Mouse (Mus musculus): ENCODE measurements at regions not wholly inside any gene's neighbourhood (a gene's known extent, or its start where the extent isn't known, plus 50 kb on each side); places are given as distances from the start of the nearest gene placed in this dataset.

DNA sequence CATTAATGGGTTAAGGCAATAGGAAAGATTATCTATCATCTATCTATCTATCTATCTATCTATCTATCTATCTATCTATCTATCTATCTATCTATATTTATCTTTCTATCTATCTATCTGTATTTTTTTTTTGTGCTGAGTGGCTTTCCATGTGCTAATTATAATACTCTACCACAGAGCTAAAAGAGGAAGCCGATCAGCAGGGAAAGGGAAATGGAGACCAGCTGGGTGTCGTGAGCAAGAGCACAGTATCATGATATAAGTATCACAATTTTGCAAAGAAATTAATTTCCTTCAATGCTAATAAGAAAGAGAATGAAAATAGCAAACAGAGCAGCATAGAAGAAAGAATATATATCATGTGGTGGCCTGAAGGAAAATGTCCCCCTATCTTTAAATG, 69.6 kb downstream of the Cldn1 start:
- no peak for ATAC-seq (replicated peaks; ENCODE audit: low FRiP score)
- H3K9ac ChIP-seq (ENCODE audit: low read depth, low read length): no peak overlapping the region
- no peaks in the 10 kb centered on the region for H3K9me3 ChIP-seq (ENCODE audit: control insufficient read depth, low read length)
- no peaks in the 10 kb centered on the region for H3K4me1 ChIP-seq (replicated peaks; ENCODE audit: control insufficient read depth, insufficient read depth, low read length)
- no peaks in the 10 kb centered on the region for H3K36me3 ChIP-seq (ENCODE audit: control insufficient read depth, insufficient read depth, low read length)
- 58% methylated on average over 2 of the region's 2 CpGs for WGBS
- no peak for DNase-seq (ENCODE audit: low spot score)
- no peak overlapping the region for H3K27ac ChIP-seq (ENCODE audit: low read depth, low read length)
- H3K27me3 ChIP-seq (replicated peaks; ENCODE audit: control insufficient read depth, insufficient read depth, low read length): no peaks in the 10 kb centered on the region
- no peak overlapping the region for H3K4me2 ChIP-seq
- no peak overlapping the region for H3K4me3 ChIP-seq (ENCODE audit: low read depth, low read length)

DNA sequence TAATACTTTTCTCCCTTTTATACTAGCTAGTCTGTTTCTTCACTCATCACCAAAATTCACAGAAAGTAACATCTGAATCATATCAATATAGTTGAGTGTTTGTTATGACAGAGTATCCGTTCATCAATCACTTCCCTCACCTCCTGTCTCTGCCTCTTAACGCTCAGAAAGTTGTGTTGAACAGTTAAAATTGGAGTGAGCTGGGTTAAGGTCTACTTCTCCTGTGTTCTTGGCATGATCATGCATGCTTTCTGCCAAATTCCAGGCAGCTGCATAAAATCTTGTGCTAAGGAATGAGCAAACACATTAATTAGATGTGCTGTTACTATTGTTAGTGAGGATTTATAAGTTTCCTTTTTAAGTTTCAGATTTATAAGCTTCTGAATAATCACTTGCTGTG, 79.9 kb downstream of the Cldn1 start:
- no peak overlapping the region for H3K9ac ChIP-seq (ENCODE audit: low read depth, low read length)
- no peak overlapping the region for H3K4me2 ChIP-seq
- ATAC-seq (replicated peaks; ENCODE audit: low FRiP score) (no peak), DNase-seq (ENCODE audit: low spot score) (no peak)
- H3K27me3 ChIP-seq (replicated peaks; ENCODE audit: control insufficient read depth, insufficient read depth, low read length): no peaks in the 10 kb centered on the region
- H3K27ac ChIP-seq (ENCODE audit: low read depth, low read length): no peak overlapping the region
- no peaks in the 10 kb centered on the region for H3K9me3 ChIP-seq (ENCODE audit: control insufficient read depth, low read length)
- 65% methylated on average over 2 of the region's 2 CpGs for WGBS
- H3K36me3 ChIP-seq (ENCODE audit: control insufficient read depth, insufficient read depth, low read length): no peaks in the 10 kb centered on the region
- no peak overlapping the region for H3K4me3 ChIP-seq (ENCODE audit: low read depth, low read length)
- H3K4me1 ChIP-seq (replicated peaks; ENCODE audit: control insufficient read depth, insufficient read depth, low read length): no peaks in the 10 kb centered on the region

DNA sequence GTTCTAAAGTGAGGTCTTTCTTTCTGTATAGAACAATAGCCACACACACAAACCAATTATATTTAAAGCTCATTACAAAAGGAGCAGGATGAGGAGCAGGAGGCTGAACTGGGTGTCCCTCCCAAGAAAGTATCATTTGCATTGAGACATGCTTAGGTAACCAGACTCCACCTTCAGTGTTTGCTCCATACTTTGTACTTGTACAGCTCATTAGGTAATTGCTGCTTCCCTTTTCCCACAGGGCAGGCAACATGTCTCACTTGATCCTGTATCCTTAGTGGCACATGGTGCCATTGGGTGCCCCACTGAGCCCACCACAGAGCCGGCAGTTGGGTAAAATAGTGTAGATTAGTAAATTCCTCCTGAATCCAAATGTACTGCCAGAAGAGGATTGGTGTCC, 86.0 kb downstream of the Cldn1 start:
- Histone ChIP-seq H3K9ac (ENCODE audit: low read depth, low read length) (no peak overlapping the region), H3K27ac (ENCODE audit: low read depth, low read length) (no peak overlapping the region), H3K9me3 (ENCODE audit: control insufficient read depth, low read length) (no peaks in the 10 kb centered on the region), H3K27me3 (replicated peaks; ENCODE audit: control insufficient read depth, insufficient read depth, low read length) (no peaks in the 10 kb centered on the region), H3K36me3 (ENCODE audit: control insufficient read depth, insufficient read depth, low read length) (no peaks in the 10 kb centered on the region), H3K4me2 (no peak overlapping the region), H3K4me3 (ENCODE audit: low read depth, low read length) (no peak overlapping the region), H3K4me1 (replicated peaks; ENCODE audit: control insufficient read depth, insufficient read depth, low read length) (no peaks in the 10 kb centered on the region)
- WGBS: 83% methylated on average over 1 of the region's 1 CpGs
- DNase-seq (ENCODE audit: low spot score) (no peak), ATAC-seq (replicated peaks; ENCODE audit: low FRiP score) (no peak)

DNA sequence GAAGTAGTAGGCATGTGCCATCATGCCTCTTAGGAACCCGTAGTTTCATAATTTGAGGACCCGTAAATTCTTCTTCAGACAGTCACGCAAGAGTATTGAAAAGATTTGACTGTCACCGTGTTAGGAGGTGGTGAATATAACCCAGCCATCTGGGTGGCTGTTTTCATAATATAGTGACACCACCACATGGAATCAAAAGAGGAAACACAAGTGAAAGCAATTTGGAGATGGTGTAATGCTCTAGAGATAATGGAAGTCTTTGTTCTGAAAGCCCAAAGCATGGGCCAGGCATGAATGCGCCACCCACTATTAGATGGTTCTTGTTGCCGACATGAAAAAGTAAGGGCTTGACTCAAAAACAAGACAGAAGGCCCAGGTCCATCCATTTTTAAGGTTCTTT, 86.9 kb downstream of the Cldn1 start:
- Histone ChIP-seq H3K4me3 (ENCODE audit: low read depth, low read length) (no peak overlapping the region), H3K9ac (ENCODE audit: low read depth, low read length) (no peak overlapping the region), H3K4me1 (replicated peaks; ENCODE audit: control insufficient read depth, insufficient read depth, low read length) (no peaks in the 10 kb centered on the region), H3K27me3 (replicated peaks; ENCODE audit: control insufficient read depth, insufficient read depth, low read length) (no peaks in the 10 kb centered on the region), H3K4me2 (no peak overlapping the region), H3K9me3 (ENCODE audit: control insufficient read depth, low read length) (no peaks in the 10 kb centered on the region), H3K27ac (ENCODE audit: low read depth, low read length) (no peak overlapping the region), H3K36me3 (ENCODE audit: control insufficient read depth, insufficient read depth, low read length) (no peaks in the 10 kb centered on the region)
- 90% methylated on average over 6 of the region's 6 CpGs for WGBS
- ATAC-seq (replicated peaks; ENCODE audit: low FRiP score) (no peak), DNase-seq (ENCODE audit: low spot score) (no peak)

DNA sequence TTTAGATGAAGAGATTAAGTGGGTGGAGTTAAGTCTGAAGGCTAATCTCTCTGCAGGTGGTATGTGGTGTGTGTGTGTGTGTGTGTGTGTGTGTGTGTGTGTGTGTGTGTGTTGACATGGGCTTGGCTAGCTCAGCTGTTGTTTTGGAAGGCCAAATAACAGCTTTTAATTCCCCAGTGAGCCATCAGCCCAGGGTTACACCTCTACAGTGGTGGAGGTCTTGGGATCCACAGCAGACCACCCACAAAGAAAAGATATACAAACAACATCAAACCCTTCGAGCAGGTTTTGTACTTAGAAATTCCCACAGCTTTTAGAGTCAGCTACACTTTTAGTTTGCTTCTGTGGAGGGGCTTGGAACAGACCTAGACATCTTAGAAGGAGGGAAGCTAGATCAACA, 89.2 kb downstream of the Cldn1 start:
- Histone ChIP-seq H3K4me2 (no peak overlapping the region), H3K4me3 (ENCODE audit: low read depth, low read length) (no peak overlapping the region), H3K9ac (ENCODE audit: low read depth, low read length) (no peak overlapping the region), H3K36me3 (ENCODE audit: control insufficient read depth, insufficient read depth, low read length) (no peaks in the 10 kb centered on the region), H3K4me1 (replicated peaks; ENCODE audit: control insufficient read depth, insufficient read depth, low read length) (no peaks in the 10 kb centered on the region), H3K27me3 (replicated peaks; ENCODE audit: control insufficient read depth, insufficient read depth, low read length) (no peaks in the 10 kb centered on the region), H3K27ac (ENCODE audit: low read depth, low read length) (no peak overlapping the region), H3K9me3 (ENCODE audit: control insufficient read depth, low read length) (no peaks in the 10 kb centered on the region)
- no peak for DNase-seq (ENCODE audit: low spot score)
- no peak for ATAC-seq (replicated peaks; ENCODE audit: low FRiP score)
- WGBS: 27% methylated on average over 1 of the region's 1 CpGs

DNA sequence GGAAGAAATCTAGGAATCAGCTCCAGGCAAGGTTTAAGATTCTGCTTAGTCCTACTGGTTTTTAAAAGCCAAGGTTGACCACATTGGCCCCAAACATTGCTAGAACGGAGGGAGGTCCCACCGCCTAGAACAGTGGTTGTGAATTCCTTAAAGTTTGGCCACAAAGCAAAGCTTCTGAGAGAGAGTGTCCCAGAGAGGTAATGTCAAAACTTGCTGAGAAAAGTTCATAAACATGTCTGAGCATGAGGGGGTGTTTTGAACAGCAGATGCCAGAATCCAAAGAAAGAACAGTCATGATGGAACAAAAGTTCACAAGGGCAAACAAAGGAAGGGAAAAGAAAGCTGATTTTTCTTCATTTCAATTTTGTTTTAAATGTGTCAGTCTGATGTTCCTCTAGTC, 90.1 kb downstream of the Cldn1 start:
- Histone ChIP-seq H3K9ac (ENCODE audit: low read depth, low read length) (no peak overlapping the region), H3K4me2 (no peak overlapping the region), H3K36me3 (ENCODE audit: control insufficient read depth, insufficient read depth, low read length) (no peaks in the 10 kb centered on the region), H3K27me3 (replicated peaks; ENCODE audit: control insufficient read depth, insufficient read depth, low read length) (no peaks in the 10 kb centered on the region), H3K4me3 (ENCODE audit: low read depth, low read length) (no peak overlapping the region), H3K4me1 (replicated peaks; ENCODE audit: control insufficient read depth, insufficient read depth, low read length) (no peaks in the 10 kb centered on the region), H3K9me3 (ENCODE audit: control insufficient read depth, low read length) (no peaks in the 10 kb centered on the region), H3K27ac (ENCODE audit: low read depth, low read length) (no peak overlapping the region)
- WGBS: 84% methylated on average over 2 of the region's 2 CpGs
- DNase-seq (ENCODE audit: low spot score) (no peak), ATAC-seq (replicated peaks; ENCODE audit: low FRiP score) (no peak)

DNA sequence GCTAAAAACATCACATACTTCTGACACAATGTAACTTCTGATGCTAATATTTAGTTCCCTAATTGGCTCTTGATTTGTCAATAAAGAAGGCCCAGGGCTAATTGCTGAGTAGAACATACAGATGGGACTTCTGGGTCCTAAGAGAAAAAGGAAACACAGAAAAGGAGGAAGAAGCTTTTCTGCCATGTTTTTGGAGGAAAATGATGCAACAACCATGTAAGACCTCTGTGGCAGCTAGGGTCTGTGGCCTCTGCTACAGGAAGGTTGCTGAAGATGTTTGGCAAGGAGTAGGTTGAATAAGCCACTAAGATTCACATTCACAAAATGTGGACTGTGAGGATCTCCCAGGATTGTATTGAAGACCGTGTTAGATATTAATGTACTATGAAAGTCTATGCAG, 94.9 kb downstream of the Cldn1 start:
- Histone ChIP-seq H3K4me1 (replicated peaks; ENCODE audit: control insufficient read depth, insufficient read depth, low read length) (no peaks in the 10 kb centered on the region), H3K36me3 (ENCODE audit: control insufficient read depth, insufficient read depth, low read length) (no peaks in the 10 kb centered on the region), H3K27me3 (replicated peaks; ENCODE audit: control insufficient read depth, insufficient read depth, low read length) (no peaks in the 10 kb centered on the region), H3K9ac (ENCODE audit: low read depth, low read length) (no peak overlapping the region), H3K4me2 (no peak overlapping the region), H3K9me3 (ENCODE audit: control insufficient read depth, low read length) (no peaks in the 10 kb centered on the region), H3K4me3 (ENCODE audit: low read depth, low read length) (no peak overlapping the region), H3K27ac (ENCODE audit: low read depth, low read length) (no peak overlapping the region)
- WGBS: 77% methylated on average over 1 of the region's 1 CpGs
- no peak for ATAC-seq (replicated peaks; ENCODE audit: low FRiP score)
- DNase-seq (ENCODE audit: low spot score): no peak

DNA sequence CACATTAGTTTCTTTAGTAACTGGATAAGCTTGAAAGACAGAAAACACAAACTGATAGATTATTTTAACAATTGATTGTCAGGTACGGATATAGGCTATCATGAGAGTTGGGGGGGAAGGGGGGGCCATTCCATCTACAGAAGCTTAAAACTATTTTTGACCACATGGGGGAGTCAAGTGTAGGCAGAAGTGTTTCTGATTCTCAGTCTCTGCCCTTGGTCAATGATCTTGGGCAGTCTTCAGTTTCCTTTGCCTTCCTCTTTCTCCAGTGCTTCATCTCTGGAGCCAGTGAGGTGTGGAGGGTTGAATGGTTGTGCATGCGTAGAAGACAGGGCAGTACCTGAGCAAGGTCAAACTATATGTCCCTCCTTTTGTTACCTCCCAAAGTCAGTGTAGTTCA, 118.8 kb downstream of the Cldn1 start:
- no peak overlapping the region for H3K27ac ChIP-seq (ENCODE audit: low read depth, low read length)
- no peaks in the 10 kb centered on the region for H3K9me3 ChIP-seq (ENCODE audit: control insufficient read depth, low read length)
- WGBS: 55% methylated on average over 2 of the region's 2 CpGs
- H3K4me3 ChIP-seq (ENCODE audit: low read depth, low read length): no peak overlapping the region
- no peaks in the 10 kb centered on the region for H3K36me3 ChIP-seq (ENCODE audit: control insufficient read depth, insufficient read depth, low read length)
- H3K4me1 ChIP-seq (replicated peaks; ENCODE audit: control insufficient read depth, insufficient read depth, low read length): no peaks in the 10 kb centered on the region
- H3K27me3 ChIP-seq (replicated peaks; ENCODE audit: control insufficient read depth, insufficient read depth, low read length): no peaks in the 10 kb centered on the region
- H3K9ac ChIP-seq (ENCODE audit: low read depth, low read length): no peak overlapping the region
- ATAC-seq (replicated peaks; ENCODE audit: low FRiP score) (no peak), DNase-seq (ENCODE audit: low spot score) (no peak)
- H3K4me2 ChIP-seq: no peak overlapping the region

DNA sequence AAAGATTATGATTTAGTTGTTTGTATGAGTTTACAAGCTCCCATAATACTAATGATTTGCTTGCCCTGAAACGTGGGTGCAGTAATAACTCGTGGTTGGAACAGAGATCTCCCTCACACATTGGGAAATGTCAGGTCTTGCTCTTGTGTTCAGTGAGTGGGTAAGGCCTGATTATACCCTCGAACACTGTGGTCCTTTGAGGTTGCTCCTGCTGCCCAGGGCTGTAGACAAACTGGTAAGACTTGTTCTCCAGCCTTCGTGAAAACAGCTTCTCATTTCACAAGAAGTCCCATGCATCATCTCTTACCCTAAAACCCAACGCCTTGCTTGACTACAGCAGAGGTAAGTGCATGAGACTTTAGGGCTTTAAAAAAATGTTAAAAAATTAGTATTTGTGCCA, 119.9 kb downstream of the Cldn1 start:
- no peaks in the 10 kb centered on the region for H3K36me3 ChIP-seq (ENCODE audit: control insufficient read depth, insufficient read depth, low read length)
- no peak overlapping the region for H3K9ac ChIP-seq (ENCODE audit: low read depth, low read length)
- no peaks in the 10 kb centered on the region for H3K9me3 ChIP-seq (ENCODE audit: control insufficient read depth, low read length)
- no peak for DNase-seq (ENCODE audit: low spot score)
- no peaks in the 10 kb centered on the region for H3K27me3 ChIP-seq (replicated peaks; ENCODE audit: control insufficient read depth, insufficient read depth, low read length)
- H3K4me2 ChIP-seq: no peak overlapping the region
- no peak overlapping the region for H3K27ac ChIP-seq (ENCODE audit: low read depth, low read length)
- H3K4me3 ChIP-seq (ENCODE audit: low read depth, low read length): no peak overlapping the region
- H3K4me1 ChIP-seq (replicated peaks; ENCODE audit: control insufficient read depth, insufficient read depth, low read length): no peaks in the 10 kb centered on the region
- no peak for ATAC-seq (replicated peaks; ENCODE audit: low FRiP score)
- 59% methylated on average over 5 of the region's 5 CpGs for WGBS
